Mouse (Mus musculus) kidney, adult 2 months (tissue): ENCODE results near the gene Grap2. TPM values are rescaled to one million over a fixed set of nuclear protein-coding genes. Genes with fewer than 3 reads are reported as not detected.
A peak's percentile ranks its signal among the peaks of the same experiment; 100 is the strongest.
"Not testable (repeated sequence)": the region's sequence is repeated elsewhere in the genome, so short reads cannot be mapped to it uniquely, and the experiment has no call there.

Experiments
- DNase-seq: peaks from one replicate; pipeline ENCODE4 v3.0.0; 2021
- H3K27ac ChIP-seq: fragments of 200-500 bp; 2 replicates; pipeline ENCODE4 v1.5.1; 2012; ENCODE audit warnings: low read depth, low read length, control low read depth, inconsistent platforms; ENCODE audit not compliant: insufficient read depth
- H3K27me3 ChIP-seq: fragments of 200-500 bp; replicated peaks from 2 replicates; pipeline ENCODE4 v1.6.1; 2012; ENCODE audit warnings: mild to moderate bottlenecking, moderate library complexity, low read length, inconsistent platforms; ENCODE audit not compliant: control insufficient read depth, insufficient read depth
- H3K36me3 ChIP-seq: fragments of 200-500 bp; 2 replicates; pipeline ENCODE4 v1.6.1; 2012; ENCODE audit warnings: mild to moderate bottlenecking, moderate library complexity, low read length, inconsistent platforms; ENCODE audit not compliant: control insufficient read depth, insufficient read depth
- H3K4me1 ChIP-seq: fragments of 200-500 bp; 2 replicates; pipeline ENCODE4 v1.6.1; 2011; ENCODE audit warnings: low read length; ENCODE audit not compliant: control insufficient read depth, insufficient read depth
- H3K4me3 ChIP-seq: fragments of 200-500 bp; 2 replicates; pipeline ENCODE4 v1.5.1; 2011; ENCODE audit warnings: mild to moderate bottlenecking, low read depth, low read length, control low read depth; ENCODE audit not compliant: insufficient read depth
- CTCF ChIP-seq: fragments of 200-500 bp; conservative IDR thresholded peaks from 2 replicates; pipeline ENCODE4 v1.5.1; 2011; ENCODE audit warnings: low read depth, mild to moderate bottlenecking, control low read depth, low read length, moderate library complexity, mixed read lengths; ENCODE audit not compliant: insufficient read depth, insufficient read length
- POLR2A ChIP-seq: fragments of 200-500 bp; IDR thresholded peaks from one replicate; pipeline ENCODE4 v1.6.1; 2011; ENCODE audit warnings: low read depth, low read length, control low read depth
- WGBS: fragments of 180-500 bp; shearing (Covaris S2); methylation state at CpG from one replicate; pipeline ENCODE4 v1.1.7; 2018; 5-methylcytosine and 5-hydroxymethylcytosine counted together
- polyA plus RNA-seq: library from polyadenylated mRNA; depleted of rRNA; stranded (reverse); fragments of >200 nt; gene quantifications from 2 replicates; pipeline ENCODE4 v1.2.3, GENCODE M21; 2012

Gene Grap2
- polyA plus RNA-seq, 1 experiment: 2.5 TPM

GRCm38 (mm10) chr15:80576415-80576994 is 4.1 kb downstream of the Grap2 start:
- TF ChIP-seq CTCF: no peak
- no peak for TF ChIP-seq POLR2A
- DNase-seq: no peak
- 70% methylated on average over 11 of the region's 11 CpGs for WGBS

GRCm38 (mm10) chr15:80577166-80577960 is 5.0 kb downstream of the Grap2 start:
- TF ChIP-seq CTCF: no peak
- TF ChIP-seq POLR2A: no peak
- Histone ChIP-seq H3K4me3 (no peak overlapping the region), H3K27ac (no peak overlapping the region), H3K36me3 (no peaks in the 10 kb centered on the region), H3K27me3 (no peaks in the 10 kb centered on the region), H3K4me1 (no peaks in the 10 kb centered on the region)
- DNase-seq: no peak
- 31% methylated on average over 22 of the region's 22 CpGs for whole genome bisulfite sequencing

More at GRCm38 (mm10) chr15:80576415-80576994, 4.1 kb downstream of the Grap2 start:
- H3K4me3 ChIP-seq: no peak overlapping the region
- no peaks in the 10 kb centered on the region for H3K4me1 ChIP-seq
- no peaks in the 10 kb centered on the region for H3K27me3 ChIP-seq
- no peaks in the 10 kb centered on the region for H3K36me3 ChIP-seq
- no peak overlapping the region for H3K27ac ChIP-seq

DNA sequence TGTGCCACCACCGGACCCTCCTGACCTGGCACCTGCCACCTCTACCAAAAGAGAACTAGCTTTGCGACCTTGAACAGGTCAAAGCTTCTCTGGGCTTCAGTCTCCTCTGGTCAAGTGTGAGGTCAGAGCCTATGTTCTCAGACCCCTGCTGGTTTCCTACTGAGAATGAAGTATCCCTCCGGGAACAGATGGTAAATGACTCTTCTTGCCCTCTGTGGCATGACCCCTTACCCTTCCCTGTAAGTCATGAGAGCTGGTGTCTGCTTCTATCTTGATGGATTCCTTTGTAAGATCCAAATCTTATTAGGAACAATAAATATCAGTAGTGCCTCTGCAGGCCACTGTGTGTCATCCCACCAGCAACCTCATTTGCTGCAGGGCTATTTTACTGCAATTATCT is 6.7 kb downstream of the Grap2 start:
- Histone ChIP-seq H3K27me3 (no peaks in the 10 kb centered on the region), H3K4me1 (no peaks in the 10 kb centered on the region), H3K27ac (no peak overlapping the region), H3K36me3 (no peaks in the 10 kb centered on the region), H3K4me3 (no peak overlapping the region)
- DNase-seq: no peak
- TF ChIP-seq CTCF: no peak
- TF ChIP-seq POLR2A: no peak
- whole genome bisulfite sequencing: 47% methylated on average over 3 of the region's 3 CpGs

DNA sequence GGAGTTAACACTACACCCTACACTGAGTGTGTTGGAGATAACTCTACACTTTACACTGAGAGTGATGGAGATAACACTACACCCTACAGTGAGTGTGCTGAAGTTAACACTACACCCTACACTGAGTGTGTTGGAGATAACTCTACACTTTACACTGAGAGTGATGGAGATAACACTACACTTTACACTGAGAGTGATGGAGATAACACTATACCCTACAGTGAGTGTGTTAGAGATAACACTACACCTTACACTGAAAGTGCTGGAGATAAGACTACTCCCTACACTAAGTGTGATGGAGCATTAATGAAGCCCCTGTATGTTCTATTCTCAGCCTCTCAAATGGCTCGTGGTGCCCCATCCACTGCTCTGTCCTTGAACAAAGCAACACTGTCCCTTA is 8.2 kb downstream of the Grap2 start:
- H3K36me3 ChIP-seq, H3K4me1 ChIP-seq, H3K27ac ChIP-seq, H3K27me3 ChIP-seq, H3K4me3 ChIP-seq, DNase-seq: not testable (repeated sequence)
- 84% methylated on average over 1 of the region's 1 CpGs for WGBS

DNA sequence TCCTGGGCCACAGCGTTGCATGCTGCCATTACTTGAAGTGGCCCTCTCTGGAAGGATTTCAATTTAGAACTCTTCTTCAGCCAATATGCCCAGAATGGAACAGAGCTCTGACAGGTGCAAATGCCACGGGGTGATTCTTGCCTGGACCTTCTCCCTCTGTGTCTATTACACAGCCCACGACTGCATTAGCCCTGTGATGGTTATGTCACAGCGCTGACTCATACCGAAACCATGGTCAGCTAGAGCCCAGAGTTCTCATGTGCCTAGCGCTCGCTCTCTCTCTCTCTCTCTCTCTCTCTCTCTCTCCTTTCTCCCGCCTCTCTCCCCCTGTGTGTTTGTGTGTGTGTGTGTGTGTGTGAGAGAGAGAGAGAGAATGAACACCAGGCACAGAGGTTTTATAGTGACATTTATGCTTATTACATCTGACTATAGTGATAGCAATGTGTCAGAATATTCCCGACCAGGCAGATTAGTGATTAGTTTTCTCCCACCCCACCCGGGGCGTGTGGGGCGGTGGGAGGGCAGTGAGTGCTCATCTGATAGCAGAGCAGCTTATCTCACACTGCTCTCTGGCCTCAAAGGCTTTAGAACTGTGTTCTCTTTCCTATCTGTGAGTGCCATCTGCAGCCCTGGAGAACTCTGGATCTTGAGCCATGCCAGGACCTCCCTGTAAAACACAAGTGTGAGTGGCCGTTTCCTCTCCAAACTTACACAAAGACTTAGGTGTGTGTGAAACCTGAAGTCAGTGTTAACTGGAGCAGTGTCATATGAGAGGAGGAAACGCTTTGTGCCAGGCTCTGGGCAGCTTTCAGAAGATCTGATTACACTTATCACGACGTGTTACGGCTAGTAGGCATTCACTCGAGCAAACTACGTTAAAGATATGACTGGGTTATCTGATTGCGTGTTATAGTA is 10.4 kb downstream of the Grap2 start:
- Histone ChIP-seq H3K36me3 (no peaks in the 10 kb centered on the region), H3K27me3 (no peaks in the 10 kb centered on the region), H3K4me3 (no peak overlapping the region), H3K4me1 (no peaks in the 10 kb centered on the region), H3K27ac (no peak overlapping the region)
- DNase-seq: peak; percentile 17
- WGBS: 58% methylated on average over 20 of the region's 20 CpGs
- TF ChIP-seq CTCF (no peak), POLR2A (no peak)

GRCm38 (mm10) chr15:80586296-80586695 is 13.9 kb downstream of the Grap2 start:
- Histone ChIP-seq H3K4me3 (no peak overlapping the region), H3K27me3 (no peaks in the 10 kb centered on the region), H3K36me3 (no peaks in the 10 kb centered on the region), H3K4me1 (no peaks in the 10 kb centered on the region), H3K27ac (no peak overlapping the region)
- 26% methylated on average over 4 of the region's 4 CpGs for WGBS
- no peak for DNase-seq
- TF ChIP-seq CTCF: no peak
- no peak for TF ChIP-seq POLR2A

DNA sequence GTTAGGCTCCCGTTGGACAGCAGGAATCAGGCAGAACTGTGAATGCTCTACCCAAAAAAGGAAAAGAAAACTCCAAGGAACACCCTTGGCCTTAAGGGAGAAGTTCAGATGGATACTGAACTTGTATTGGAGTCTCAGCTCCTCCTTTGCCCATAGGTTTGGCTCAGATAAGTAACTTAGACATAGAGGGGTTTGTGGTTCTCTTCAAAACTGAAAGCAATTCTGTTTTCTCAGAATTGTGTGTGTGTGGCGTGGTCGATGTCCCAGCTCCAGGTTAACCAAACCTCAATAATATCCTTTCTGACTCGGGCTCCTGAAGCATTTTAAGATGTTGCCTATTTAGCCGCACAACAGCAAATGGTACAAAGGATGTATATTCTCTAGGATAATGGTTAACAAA is 18.2 kb downstream of the Grap2 start:
- no peaks in the 10 kb centered on the region for H3K27me3 ChIP-seq
- 87% methylated on average over 5 of the region's 5 CpGs for WGBS
- H3K36me3 ChIP-seq: no peaks in the 10 kb centered on the region
- H3K4me3 ChIP-seq: no peak overlapping the region
- no peaks in the 10 kb centered on the region for H3K4me1 ChIP-seq
- H3K27ac ChIP-seq: no peak overlapping the region
- DNase-seq: no peak
- TF ChIP-seq POLR2A: no peak
- TF ChIP-seq CTCF: no peak
